Mouse (Mus musculus) bone marrow macrophage, adult 2 months (primary cell): ENCODE measurements around the gene Ppm1h.

ENCODE experiments used
- CTCF ChIP-seq: IDR thresholded peaks from 2 replicates; pipeline ENCODE4 v1.5.1; 2012; ENCODE audit warnings: low read depth, mild to moderate bottlenecking, low read length, moderate library complexity
- POLR2A ChIP-seq: IDR thresholded peaks from 2 replicates; pipeline ENCODE4 v1.6.1; 2012; ENCODE audit warnings: mild to moderate bottlenecking, low read depth, low read length, borderline replicate concordance

DNA sequence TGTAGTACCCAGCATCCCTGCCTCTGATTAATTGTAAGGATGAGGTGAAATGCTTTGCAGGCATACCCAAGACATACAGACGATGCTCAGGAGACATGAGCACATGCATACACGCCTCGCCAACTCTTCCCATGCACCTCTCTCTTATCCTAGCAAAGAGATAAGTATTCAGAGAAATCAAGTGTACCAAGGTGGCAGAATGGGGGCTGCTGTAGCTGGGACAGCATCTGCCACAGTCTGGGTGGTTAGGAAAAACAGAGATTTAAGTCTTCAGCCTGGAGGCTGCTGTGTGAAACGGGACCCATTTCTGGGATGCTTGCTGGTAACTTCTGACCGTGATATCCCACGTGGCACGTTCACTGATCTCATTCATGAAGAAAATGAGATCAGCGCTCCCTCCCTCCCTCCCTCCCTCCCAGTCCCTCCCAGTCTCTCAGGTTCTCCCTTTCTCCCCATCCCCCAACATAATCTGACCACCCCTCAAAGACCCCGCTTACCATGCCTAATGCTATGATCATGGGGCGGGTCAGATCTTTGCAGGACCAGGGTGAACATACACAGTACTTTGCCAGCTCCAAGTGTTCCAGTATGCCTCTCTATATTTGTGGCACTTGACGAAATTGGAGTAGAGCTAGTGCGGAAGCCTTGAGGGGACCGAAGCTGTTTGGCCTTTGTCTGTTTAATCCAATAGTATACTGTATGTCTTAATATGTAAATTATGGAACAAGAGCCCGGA is 38.3 kb downstream of the Ppm1h start:
- TF ChIP-seq POLR2A (no peak), CTCF (no peak)
